Mouse (Mus musculus) left cerebral cortex, postnatal 14 days (tissue): ENCODE results near the gene Gm20517. TPM values are rescaled to one million over a fixed set of nuclear protein-coding genes. Genes with fewer than 3 reads are reported as not detected.

Experiments
- total RNA-seq, 2 experiments: library from RNA; stranded (reverse); gene quantifications; 2 replicates each; pipeline ENCODE4 v1.2.3; 2021

The Gm20517 gene
- total RNA-seq, 2 experiments from 2014 or later, result 5.8 to 7.4 TPM

Other genes starting within 250 kb of the Gm20517 start
- 10 to 100 TPM; 26.2 to 28.5 TPM for gene Mrps10, start 242.7 kb upstream of the Gm20517 start, total RNA-seq
- gene Guca1b, start 226.2 kb upstream of the Gm20517 start, total RNA-seq, result under 1 TPM; 0.72 to 0.77 TPM
- gene Guca1a, start 211.0 kb upstream of the Gm20517 start, total RNA-seq, result under 1 TPM in 1 of 2 experiments, not detected in 1; 0.40 TPM
- gene AI661453, start 175.0 kb upstream of the Gm20517 start, total RNA-seq, result under 1 TPM; 0.23 to 0.59 TPM
- not detected for gene 1700001C19Rik, start 174.2 kb upstream of the Gm20517 start, total RNA-seq
- gene Taf8, start 109.3 kb upstream of the Gm20517 start, total RNA-seq, result 10 to 100 TPM; 14.6 to 17.1 TPM
- gene Ccnd3, start 106.5 kb upstream of the Gm20517 start, total RNA-seq, result 10 to 100 TPM; 30.1 to 30.7 TPM
- 10 to 100 TPM; 21.0 to 21.1 TPM for gene Bysl, start 97 bp upstream of the Gm20517 start, total RNA-seq
- gene Med20, start within 50 bp of the Gm20517 start, total RNA-seq, result 10 to 100 TPM; 20.8 to 28.9 TPM
- gene Usp49, start 19.1 kb downstream of the Gm20517 start, total RNA-seq, result 10 to 100 TPM in 1 of 2 experiments, 1 to 10 TPM in 1; 9.0 to 10.4 TPM
- gene Tomm6, start 76.8 kb downstream of the Gm20517 start, total RNA-seq, result 100 to 1,000 TPM; 218 to 227 TPM
- gene Frs3, start 77.4 kb downstream of the Gm20517 start, total RNA-seq, result 10 to 100 TPM; 23.4 to 26.1 TPM
- 1 to 10 TPM; 4.7 to 5.3 TPM for gene Gm21981, start 82.9 kb downstream of the Gm20517 start, total RNA-seq
- gene Prickle4, start 83.1 kb downstream of the Gm20517 start, total RNA-seq, result 1 to 10 TPM; 5.0 to 5.5 TPM
- not detected for gene Pgc, start 115.3 kb downstream of the Gm20517 start, total RNA-seq
- 10 to 100 TPM in 1 of 2 experiments, 1 to 10 TPM in 1; 8.0 to 13.3 TPM for gene Tfeb, start 125.4 kb downstream of the Gm20517 start, total RNA-seq
- 1 to 10 TPM in 1 of 2 experiments, under 1 TPM in 1; 0.77 to 1.6 TPM for gene Mdfi, start 223.1 kb downstream of the Gm20517 start, total RNA-seq